Mouse (Mus musculus) hindbrain, embryonic 12.5 days (tissue): Measurements from ENCODE around the gene Gm20388. TPM values are rescaled to one million over a fixed set of nuclear protein-coding genes. Genes with fewer than 3 reads are reported as not detected.
A peak's percentile ranks its signal among the peaks of the same experiment; 100 is the strongest.

ENCODE experiments used
- ATAC-seq: fragments of 200-750 bp; cut with Nextera tagmentation; 2 replicates; pipeline ENCODE4 v1.8.0; 2017; ENCODE audit warnings: moderate TSS enrichment; ENCODE audit not compliant: low FRiP score
- H3K27ac ChIP-seq: fragments of 300-500 bp; sonication (generic); 2 replicates; pipeline ENCODE4 v1.5.1; 2016; ENCODE audit warnings: mild to moderate bottlenecking
- H3K27me3 ChIP-seq: fragments of 300-500 bp; sonication (generic); 2 replicates; pipeline ENCODE4 v1.6.1; 2016; ENCODE audit warnings: mild to moderate bottlenecking
- H3K36me3 ChIP-seq: fragments of 300-500 bp; sonication (generic); 2 replicates; pipeline ENCODE4 v1.6.1; 2016; ENCODE audit warnings: mild to moderate bottlenecking
- H3K4me1 ChIP-seq: fragments of 300-500 bp; sonication (generic); 2 replicates; pipeline ENCODE4 v1.6.1; 2016
- H3K4me2 ChIP-seq: fragments of 300-500 bp; sonication (generic); replicated peaks from 2 replicates; pipeline ENCODE4 v1.6.1; 2016; ENCODE audit warnings: mild to moderate bottlenecking
- H3K4me3 ChIP-seq: fragments of 300-500 bp; sonication (generic); 2 replicates; pipeline ENCODE4 v1.5.1; 2016; ENCODE audit warnings: mild to moderate bottlenecking
- H3K9ac ChIP-seq: fragments of 300-500 bp; sonication (generic); 2 replicates; pipeline ENCODE4 v1.6.1; 2016; ENCODE audit warnings: mild to moderate bottlenecking, moderate library complexity
- H3K9me3 ChIP-seq: fragments of 300-500 bp; sonication (generic); replicated peaks from 2 replicates; pipeline ENCODE4 v1.6.1; 2016; ENCODE audit warnings: mild to moderate bottlenecking
- WGBS: fragments of 180-500 bp; shearing (Covaris S2); methylation state at CpG from one replicate; pipeline ENCODE4 v1.1.7; 2016; 5-methylcytosine and 5-hydroxymethylcytosine counted together
- polyA plus RNA-seq: library from polyadenylated mRNA; unstranded; fragments of >200 nt; fragmentation: Nextera tagmentation; extraction: Ambion mirVana; gene quantifications from 2 replicates; pipeline ENCODE4 v1.2.1, GENCODE M21; 2016

Gene Gm20388
- polyA plus RNA-seq, 1 experiment from 2014 or later: not detected

GRCm38 (mm10) chr8:122104658-122105057, 2194.0 kb downstream of the Gm20388 start:
- no peaks in the 10 kb centered on the region; the same call in 1 of the 2 replicates for H3K27me3 ChIP-seq
- no peaks in the 10 kb centered on the region for H3K9me3 ChIP-seq
- H3K4me2 ChIP-seq: no peak overlapping the region
- no peak overlapping the region for H3K9ac ChIP-seq
- no peak overlapping the region for H3K4me3 ChIP-seq
- no peaks in the 10 kb centered on the region for H3K36me3 ChIP-seq
- peaks cover 36% of the 10 kb centered on the region for H3K4me1 ChIP-seq
- ATAC-seq: no peak
- H3K27ac ChIP-seq: no peak overlapping the region
- WGBS: 63% methylated on average over 4 of the region's 4 CpGs

DNA sequence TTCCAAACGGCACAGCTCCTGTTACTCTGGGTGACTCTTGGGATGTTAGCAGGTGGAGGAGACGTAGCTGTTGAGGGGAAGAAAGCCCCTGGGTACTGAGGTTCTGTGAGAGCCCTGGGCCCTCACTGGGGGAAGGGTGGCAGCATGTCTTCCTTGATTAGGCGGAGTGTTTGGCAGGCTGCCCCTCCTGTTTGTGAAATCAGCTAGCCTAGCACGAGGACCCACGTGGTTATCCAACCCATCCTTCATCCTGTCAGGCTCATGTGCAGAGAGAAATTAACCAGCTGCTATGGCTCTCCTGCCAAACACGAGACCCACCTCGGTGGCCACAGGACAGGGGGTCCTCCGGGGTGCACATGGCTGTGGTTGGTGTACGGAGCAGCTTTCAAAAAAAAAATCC, 2195.6 kb downstream of the Gm20388 start:
- Histone ChIP-seq H3K4me3 (no peak overlapping the region), H3K36me3 (no peaks in the 10 kb centered on the region), H3K27ac (0 out of 2 replicates have a peak overlapping the region, but pooled peaks have one; percentile 0), H3K4me2 (no peak overlapping the region), H3K27me3 (no peaks in the 10 kb centered on the region; the same call in 1 of the 2 replicates), H3K9ac (no peak overlapping the region), H3K4me1 (peaks cover 36% of the 10 kb centered on the region), H3K9me3 (no peaks in the 10 kb centered on the region)
- peak; percentile 61 for ATAC-seq
- WGBS: 32% methylated on average over 9 of the region's 9 CpGs

DNA sequence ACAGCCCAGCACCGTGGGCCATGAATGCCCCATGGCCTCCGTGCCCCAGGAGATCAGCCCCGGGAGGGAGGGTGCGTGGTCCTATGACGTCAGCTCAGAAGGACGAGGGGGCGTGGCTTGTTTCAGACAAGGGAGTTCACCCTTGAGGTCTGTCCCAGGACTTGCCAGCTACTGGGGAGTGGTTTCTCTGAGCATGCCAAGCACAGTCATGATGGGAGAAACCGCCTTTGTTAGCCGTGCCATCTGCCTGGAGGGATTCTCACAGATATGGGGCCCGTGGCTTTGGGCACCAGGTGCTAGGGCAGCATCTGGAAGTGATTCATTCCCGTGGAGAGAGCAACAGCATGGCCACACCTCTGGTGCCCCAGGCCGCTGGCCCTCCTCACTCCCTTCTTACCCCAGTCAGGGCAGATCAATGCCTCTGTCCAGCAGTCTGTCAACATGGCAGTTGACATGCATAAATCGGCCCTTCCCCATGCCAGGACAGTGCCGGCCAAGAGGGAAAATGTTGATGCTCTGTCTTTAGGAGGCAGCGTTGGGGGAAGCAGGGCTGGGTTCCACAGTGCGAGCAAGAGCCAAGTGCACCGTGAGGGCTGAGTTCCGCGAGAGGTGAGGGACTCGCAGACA, 2199.7 kb downstream of the Gm20388 start:
- no peak for ATAC-seq
- no peak overlapping the region for H3K9ac ChIP-seq
- no peaks in the 10 kb centered on the region for H3K9me3 ChIP-seq
- no peak overlapping the region for H3K4me2 ChIP-seq
- peaks cover 26% of the 10 kb centered on the region for H3K4me1 ChIP-seq
- WGBS: 65% methylated on average over 20 of the region's 20 CpGs
- no peak overlapping the region for H3K4me3 ChIP-seq
- H3K27me3 ChIP-seq: no peaks in the 10 kb centered on the region; the same call in 1 of the 2 replicates
- H3K36me3 ChIP-seq: no peaks in the 10 kb centered on the region
- no peak overlapping the region for H3K27ac ChIP-seq

GRCm38 (mm10) chr8:122110867-122111253, 2200.2 kb downstream of the Gm20388 start:
- no peak for ATAC-seq
- peaks cover 26% of the 10 kb centered on the region for H3K4me1 ChIP-seq
- 44% methylated on average over 6 of the region's 6 CpGs for WGBS
- H3K9me3 ChIP-seq: no peaks in the 10 kb centered on the region
- no peak overlapping the region for H3K9ac ChIP-seq
- H3K4me3 ChIP-seq: no peak overlapping the region
- H3K27ac ChIP-seq: no peak overlapping the region
- no peak overlapping the region for H3K4me2 ChIP-seq
- H3K36me3 ChIP-seq: no peaks in the 10 kb centered on the region
- no peaks in the 10 kb centered on the region; the same call in 1 of the 2 replicates for H3K27me3 ChIP-seq

GRCm38 (mm10) chr8:122111745-122112144, 2201.1 kb downstream of the Gm20388 start:
- H3K9me3 ChIP-seq: no peaks in the 10 kb centered on the region
- H3K4me2 ChIP-seq: no peak overlapping the region
- no peak overlapping the region for H3K9ac ChIP-seq
- WGBS: 59% methylated on average over 11 of the region's 11 CpGs
- no peak overlapping the region for H3K4me3 ChIP-seq
- peaks cover 18% of the 10 kb centered on the region for H3K4me1 ChIP-seq
- no peak for ATAC-seq
- H3K27me3 ChIP-seq: no peaks in the 10 kb centered on the region; the same call in 1 of the 2 replicates
- H3K36me3 ChIP-seq: no peaks in the 10 kb centered on the region
- H3K27ac ChIP-seq: no peak overlapping the region

DNA sequence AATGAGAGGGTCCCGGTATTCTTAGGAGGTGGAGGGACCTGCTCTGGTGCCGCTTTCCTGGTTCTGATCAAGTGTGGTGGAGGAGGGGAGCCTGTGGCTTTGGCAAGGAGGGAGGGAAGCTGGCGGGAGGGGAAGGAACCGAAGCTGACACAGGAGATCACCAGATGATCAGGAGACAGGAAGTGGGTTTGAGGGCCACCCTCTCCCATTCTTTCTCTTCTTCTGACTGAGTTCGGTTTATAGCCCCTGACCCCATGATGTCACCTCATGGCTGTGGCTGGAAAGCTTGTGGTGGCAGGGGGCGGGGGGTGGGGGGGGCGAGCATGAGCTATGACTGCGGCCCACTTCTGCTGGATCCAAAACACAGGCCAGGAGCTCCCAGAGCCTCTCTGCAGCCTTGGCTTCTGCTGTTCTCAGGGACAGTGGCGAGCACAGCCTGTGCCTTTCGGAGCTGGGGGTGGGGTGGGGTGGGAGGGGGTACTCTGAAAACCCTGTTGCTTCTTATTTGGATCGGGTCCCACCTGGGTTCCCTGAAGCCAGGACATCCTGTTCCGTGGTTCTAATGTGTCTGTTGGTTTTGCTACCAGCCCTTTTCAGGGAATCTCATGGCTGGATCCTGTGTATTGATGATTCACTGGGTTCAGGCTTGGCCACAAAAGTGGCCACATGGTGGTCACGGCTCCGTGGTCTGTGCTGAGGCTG, 2201.8 kb downstream of the Gm20388 start:
- ATAC-seq: no peak
- no peak overlapping the region for H3K27ac ChIP-seq
- no peak overlapping the region for H3K9ac ChIP-seq
- H3K4me2 ChIP-seq: no peak overlapping the region
- no peaks in the 10 kb centered on the region for H3K9me3 ChIP-seq
- no peaks in the 10 kb centered on the region for H3K36me3 ChIP-seq
- no peaks in the 10 kb centered on the region; the same call in 1 of the 2 replicates for H3K27me3 ChIP-seq
- 75% methylated on average over 9 of the region's 14 CpGs for WGBS
- no peak overlapping the region for H3K4me3 ChIP-seq
- peaks cover 17% of the 10 kb centered on the region for H3K4me1 ChIP-seq

- no peaks in the 10 kb centered on the region for H3K27me3 ChIP-seq
- no peak overlapping the region for H3K9ac ChIP-seq
- no peak overlapping the region for H3K4me3 ChIP-seq
- no peaks in the 10 kb centered on the region for H3K9me3 ChIP-seq
- no peaks in the 10 kb centered on the region for H3K36me3 ChIP-seq
- WGBS: 85% methylated on average over 2 of the region's 2 CpGs
- no peak overlapping the region for H3K4me2 ChIP-seq
- H3K27ac ChIP-seq: no peak overlapping the region
- peaks cover 28% of the 10 kb centered on the region for H3K4me1 ChIP-seq
- ATAC-seq: no peak
Observed at GRCm38 (mm10) chr8:122114890-122115289, 2204.2 kb downstream of the Gm20388 start.

GRCm38 (mm10) chr8:122116716-122117357, 2206.2 kb downstream of the Gm20388 start:
- no peak overlapping the region for H3K4me3 ChIP-seq
- no peak overlapping the region for H3K9ac ChIP-seq
- 87% methylated on average over 7 of the region's 7 CpGs for WGBS
- no peaks in the 10 kb centered on the region for H3K36me3 ChIP-seq
- ATAC-seq: no peak
- no peaks in the 10 kb centered on the region for H3K9me3 ChIP-seq
- H3K27ac ChIP-seq: 0 out of 2 replicates have a peak overlapping the region, but pooled peaks have one; percentile 7
- peaks cover 17% of the 10 kb centered on the region for H3K4me1 ChIP-seq
- H3K4me2 ChIP-seq: no peak overlapping the region
- no peaks in the 10 kb centered on the region for H3K27me3 ChIP-seq

GRCm38 (mm10) chr8:122118097-122118496, 2207.5 kb downstream of the Gm20388 start:
- H3K27me3 ChIP-seq: no peaks in the 10 kb centered on the region
- WGBS: 84% methylated on average over 10 of the region's 10 CpGs
- no peak overlapping the region for H3K9ac ChIP-seq
- no peak overlapping the region for H3K4me2 ChIP-seq
- H3K27ac ChIP-seq: no peak overlapping the region
- no peak overlapping the region for H3K4me3 ChIP-seq
- no peaks in the 10 kb centered on the region for H3K36me3 ChIP-seq
- H3K4me1 ChIP-seq: peaks cover 14% of the 10 kb centered on the region
- H3K9me3 ChIP-seq: no peaks in the 10 kb centered on the region
- no peak for ATAC-seq

DNA sequence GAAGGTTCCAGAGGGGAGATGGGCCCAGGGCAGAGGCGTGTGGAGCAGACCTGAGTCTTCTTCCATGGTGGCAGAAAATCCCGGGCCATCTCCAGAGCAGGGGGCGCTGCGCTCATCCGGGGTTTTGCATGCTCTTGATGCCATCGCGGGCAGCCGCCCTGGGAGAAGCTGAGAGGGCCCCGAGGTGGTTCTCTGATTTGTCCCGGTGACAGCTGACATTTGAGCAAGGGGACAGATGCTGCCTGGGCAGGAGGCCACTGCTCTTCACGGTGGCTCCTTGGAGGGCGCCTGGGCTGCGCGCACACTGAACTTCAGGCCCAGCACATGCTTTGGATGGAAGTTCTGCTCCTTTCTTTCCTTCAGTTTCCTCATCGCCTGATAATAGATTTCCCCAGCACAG, 2207.9 kb downstream of the Gm20388 start:
- 67% methylated on average over 15 of the region's 15 CpGs for WGBS
- Histone ChIP-seq H3K9me3 (no peaks in the 10 kb centered on the region), H3K27me3 (no peaks in the 10 kb centered on the region), H3K27ac (no peak overlapping the region), H3K4me1 (peaks cover 14% of the 10 kb centered on the region), H3K9ac (no peak overlapping the region), H3K4me3 (no peak overlapping the region), H3K4me2 (no peak overlapping the region), H3K36me3 (no peaks in the 10 kb centered on the region)
- no peak for ATAC-seq

GRCm38 (mm10) chr8:122124326-122124725, 2213.7 kb downstream of the Gm20388 start:
- H3K9me3 ChIP-seq: peaks cover 6% of the 10 kb centered on the region; the same call in 1 of the 2 replicates
- WGBS: 94% methylated on average over 3 of the region's 3 CpGs

GRCm38 (mm10) chr8:122126659-122127058, 2216.0 kb downstream of the Gm20388 start:
- H3K9ac ChIP-seq: no peak overlapping the region
- H3K4me2 ChIP-seq: no peak overlapping the region
- no peak for ATAC-seq
- H3K4me3 ChIP-seq: no peak overlapping the region
- peaks cover 7% of the 10 kb centered on the region; the same call in 1 of the 2 replicates for H3K27me3 ChIP-seq
- no peak overlapping the region for H3K27ac ChIP-seq
- 65% methylated on average over 8 of the region's 8 CpGs for WGBS
- 0 out of 2 replicates have a peak, but pooled peaks cover 4% of the 10 kb centered on the region for H3K4me1 ChIP-seq
- no peaks in the 10 kb centered on the region for H3K36me3 ChIP-seq
- peaks cover 6% of the 10 kb centered on the region; the same call in 1 of the 2 replicates for H3K9me3 ChIP-seq

More at GRCm38 (mm10) chr8:122124326-122124725, 2213.7 kb downstream of the Gm20388 start:
- no peak for ATAC-seq
- no peak overlapping the region for H3K9ac ChIP-seq
- no peak overlapping the region for H3K4me3 ChIP-seq
- H3K4me2 ChIP-seq: no peak overlapping the region
- 0 out of 2 replicates have a peak, but pooled peaks cover 4% of the 10 kb centered on the region for H3K4me1 ChIP-seq
- H3K27me3 ChIP-seq: peaks cover 5% of the 10 kb centered on the region; the same call in 1 of the 2 replicates
- H3K27ac ChIP-seq: no peak overlapping the region
- H3K36me3 ChIP-seq: no peaks in the 10 kb centered on the region
